Comparison of ENCODE assay signal across 25 mouse cellular contexts in genomic region chr19:28733781-28734180, GRCm38 (mm10).
"Had no signal": no experiment of that assay in that cellular context is flagged by ENCODE, and none has a peak within 500 bp of the region (broad histone marks: within the 10 kb centered on the region; RNA-seq: fewer than 3 reads in every experiment).

No protein-coding gene starts in this region.

- ATAC-seq: inflammation-experienced regulatory T-cells, adult 6 months; intestine, embryonic 15.5 days; intestine, postnatal 0 days; liver, embryonic 12.5 days had no signal

- H3K27ac ChIP-seq: heart, embryonic 10.5 days; hindbrain, embryonic 10.5 days; hindbrain, embryonic 12.5 days; hindbrain, embryonic 14.5 days; intestine, embryonic 15.5 days; layer of hippocampus, adult 2 months; left cerebral cortex, adult 2 months; limb, embryonic 13.5 days; limb, embryonic 15.5 days; liver, embryonic 12.5 days; liver, embryonic 14.5 days had no signal

- H3K27me3 ChIP-seq: heart, embryonic 12.5 days; hindbrain, embryonic 12.5 days; intestine, embryonic 15.5 days; limb, embryonic 13.5 days; limb, embryonic 15.5 days; liver, embryonic 12.5 days had no signal

- H3K9me3 ChIP-seq: heart, embryonic 10.5 days; heart, embryonic 12.5 days; hindbrain, embryonic 10.5 days; hindbrain, embryonic 12.5 days; intestine, embryonic 15.5 days; limb, embryonic 13.5 days; limb, embryonic 15.5 days; liver, embryonic 12.5 days had no signal

- H3K4me3 ChIP-seq: heart, embryonic 10.5 days; heart, embryonic 12.5 days; hindbrain, embryonic 10.5 days; hindbrain, embryonic 12.5 days; intestine, embryonic 15.5 days; layer of hippocampus, adult 2 months; left cerebral cortex, adult 2 months; limb, embryonic 13.5 days; limb, embryonic 15.5 days; liver, embryonic 12.5 days had no signal

- H3K36me3 ChIP-seq: heart, embryonic 10.5 days; heart, embryonic 12.5 days; hindbrain, embryonic 10.5 days; hindbrain, embryonic 12.5 days; intestine, embryonic 15.5 days; limb, embryonic 13.5 days; limb, embryonic 15.5 days; liver, embryonic 12.5 days had no signal

- H3K4me1 ChIP-seq: heart, embryonic 12.5 days; hindbrain, embryonic 10.5 days; intestine, embryonic 15.5 days; limb, embryonic 13.5 days; limb, embryonic 15.5 days; liver, embryonic 12.5 days had no signal

- H3K9ac ChIP-seq: heart, embryonic 12.5 days; hindbrain, embryonic 12.5 days; hindbrain, embryonic 14.5 days; intestine, embryonic 15.5 days; limb, embryonic 13.5 days; limb, embryonic 15.5 days; liver, embryonic 12.5 days; liver, embryonic 14.5 days had no signal

- DNase-seq: gastrocnemius, postnatal 10 days; gastrocnemius, postnatal 25 days; heart, adult 18-20 months; heart, postnatal 10 days; heart, postnatal 4 days; kidney, adult 18-20 months; kidney, adult 8-10 months; kidney, postnatal 10 days; kidney, postnatal 25 days; kidney, postnatal 4 days; left cerebral cortex, postnatal 4 days had no signal

- H3K4me2 ChIP-seq: heart, embryonic 12.5 days; hindbrain, embryonic 12.5 days; hindbrain, embryonic 14.5 days; intestine, embryonic 15.5 days; limb, embryonic 13.5 days; limb, embryonic 15.5 days; liver, embryonic 12.5 days had no signal
